Mouse (Mus musculus): ENCODE data around the gene Man1c1. TPM values are rescaled to one million over a fixed set of nuclear protein-coding genes. Genes with fewer than 3 reads are reported as not detected.
A peak's percentile ranks its signal among the peaks of the same experiment; 100 is the strongest.

The Man1c1 gene
- polyA plus RNA-seq, 1 experiment = 93.7 TPM

- H3K27ac ChIP-seq (ENCODE audit: insufficient read depth, low read depth, low read length) = peak overlapping the region; percentile 97
- H3K4me1 ChIP-seq (ENCODE audit: control insufficient read depth, insufficient read depth, low read length) = peaks cover 58% of the 10 kb centered on the region
- H3K4me3 ChIP-seq (ENCODE audit: insufficient read depth, low read length) = no peak overlapping the region
- TF ChIP-seq POLR2A (IDR thresholded peaks at IDR 0.05; ENCODE audit: borderline replicate concordance, low read depth, low read length) = no peak
- TF ChIP-seq CTCF (IDR thresholded peaks at IDR 0.05; ENCODE audit: low read depth, low read length) = no peak
Measured at GRCm38 (mm10) chr4:134589786-134590185, 114.3 kb downstream of the Man1c1 start.

GRCm38 (mm10) chr4:134588951-134589350 lies 115.1 kb downstream of the Man1c1 start:
- Histone ChIP-seq H3K4me3 (ENCODE audit: insufficient read depth, low read length) (no peak overlapping the region), H3K4me1 (ENCODE audit: control insufficient read depth, insufficient read depth, low read length) (peaks cover 63% of the 10 kb centered on the region), H3K27ac (ENCODE audit: insufficient read depth, low read depth, low read length) (peak overlapping the region; percentile 97)
- no peak for TF ChIP-seq CTCF (IDR thresholded peaks at IDR 0.05; ENCODE audit: low read depth, low read length)
- no peak for TF ChIP-seq POLR2A (IDR thresholded peaks at IDR 0.05; ENCODE audit: borderline replicate concordance, low read depth, low read length)

GRCm38 (mm10) chr4:134588287-134588686 lies 115.8 kb downstream of the Man1c1 start:
- TF ChIP-seq CTCF (IDR thresholded peaks at IDR 0.05; ENCODE audit: low read depth, low read length) = no peak
- TF ChIP-seq POLR2A (IDR thresholded peaks at IDR 0.05; ENCODE audit: borderline replicate concordance, low read depth, low read length) = no peak

GRCm38 (mm10) chr4:134587636-134588197 lies 116.4 kb downstream of the Man1c1 start:
- Histone ChIP-seq H3K27ac (ENCODE audit: insufficient read depth, low read depth, low read length) (peak overlapping the region; percentile 97), H3K4me3 (ENCODE audit: insufficient read depth, low read length) (no peak overlapping the region), H3K4me1 (ENCODE audit: control insufficient read depth, insufficient read depth, low read length) (peaks cover 66% of the 10 kb centered on the region)
- TF ChIP-seq CTCF (IDR thresholded peaks at IDR 0.05; ENCODE audit: low read depth, low read length) (no peak), POLR2A (IDR thresholded peaks at IDR 0.05; ENCODE audit: borderline replicate concordance, low read depth, low read length) (no peak)

More at GRCm38 (mm10) chr4:134588287-134588686, 115.8 kb downstream of the Man1c1 start:
- Histone ChIP-seq H3K4me1 (ENCODE audit: control insufficient read depth, insufficient read depth, low read length) (peaks cover 66% of the 10 kb centered on the region), H3K4me3 (ENCODE audit: insufficient read depth, low read length) (no peak overlapping the region), H3K27ac (ENCODE audit: insufficient read depth, low read depth, low read length) (peak overlapping the region; percentile 97)

- TF ChIP-seq CTCF (IDR thresholded peaks at IDR 0.05; ENCODE audit: low read depth, low read length) (no peak), POLR2A (IDR thresholded peaks at IDR 0.05; ENCODE audit: borderline replicate concordance, low read depth, low read length) (no peak)
- H3K4me3 ChIP-seq (ENCODE audit: insufficient read depth, low read length) = no peak overlapping the region
Measured at GRCm38 (mm10) chr4:134586631-134587030, 117.5 kb downstream of the Man1c1 start.

GRCm38 (mm10) chr4:134586126-134586525 lies 118.0 kb downstream of the Man1c1 start:
- TF ChIP-seq CTCF (IDR thresholded peaks at IDR 0.05; ENCODE audit: low read depth, low read length) (no peak), POLR2A (IDR thresholded peaks at IDR 0.05; ENCODE audit: borderline replicate concordance, low read depth, low read length) (no peak)
- no peak overlapping the region for H3K4me3 ChIP-seq (ENCODE audit: insufficient read depth, low read length)
- peak overlapping the region; percentile 97 for H3K27ac ChIP-seq (ENCODE audit: insufficient read depth, low read depth, low read length)
- peaks cover 60% of the 10 kb centered on the region for H3K4me1 ChIP-seq (ENCODE audit: control insufficient read depth, insufficient read depth, low read length)

More at GRCm38 (mm10) chr4:134586631-134587030, 117.5 kb downstream of the Man1c1 start:
- H3K27ac ChIP-seq (ENCODE audit: insufficient read depth, low read depth, low read length) = peak overlapping the region; percentile 97
- H3K4me1 ChIP-seq (ENCODE audit: control insufficient read depth, insufficient read depth, low read length) = peaks cover 65% of the 10 kb centered on the region

GRCm38 (mm10) chr4:134583513-134583912 lies 120.6 kb downstream of the Man1c1 start:
- TF ChIP-seq CTCF (IDR thresholded peaks at IDR 0.05; ENCODE audit: low read depth, low read length) = peak; percentile 55
- no peak for TF ChIP-seq POLR2A (IDR thresholded peaks at IDR 0.05; ENCODE audit: borderline replicate concordance, low read depth, low read length)
- H3K4me1 ChIP-seq (ENCODE audit: control insufficient read depth, insufficient read depth, low read length) = peaks cover 44% of the 10 kb centered on the region
- no peak overlapping the region for H3K4me3 ChIP-seq (ENCODE audit: insufficient read depth, low read length)
- no peak overlapping the region for H3K27ac ChIP-seq (ENCODE audit: insufficient read depth, low read depth, low read length)

- Histone ChIP-seq H3K4me1 (ENCODE audit: control insufficient read depth, insufficient read depth, low read length) (peaks cover 22% of the 10 kb centered on the region), H3K27ac (ENCODE audit: insufficient read depth, low read depth, low read length) (no peak overlapping the region), H3K4me3 (ENCODE audit: insufficient read depth, low read length) (no peak overlapping the region)
- TF ChIP-seq POLR2A (IDR thresholded peaks at IDR 0.05; ENCODE audit: borderline replicate concordance, low read depth, low read length) (no peak), CTCF (IDR thresholded peaks at IDR 0.05; ENCODE audit: low read depth, low read length) (no peak)
Measured at GRCm38 (mm10) chr4:134581365-134581764, 122.7 kb downstream of the Man1c1 start.

- H3K27ac ChIP-seq (ENCODE audit: insufficient read depth, low read depth, low read length) = no peak overlapping the region
- TF ChIP-seq CTCF (IDR thresholded peaks at IDR 0.05; ENCODE audit: low read depth, low read length) = no peak
- TF ChIP-seq POLR2A (IDR thresholded peaks at IDR 0.05; ENCODE audit: borderline replicate concordance, low read depth, low read length) = no peak
- H3K4me3 ChIP-seq (ENCODE audit: insufficient read depth, low read length) = no peak overlapping the region
- peaks cover 16% of the 10 kb centered on the region for H3K4me1 ChIP-seq (ENCODE audit: control insufficient read depth, insufficient read depth, low read length)
Measured at GRCm38 (mm10) chr4:134580351-134581148, 123.5 kb downstream of the Man1c1 start.

GRCm38 (mm10) chr4:134579620-134580019 lies 124.5 kb downstream of the Man1c1 start:
- TF ChIP-seq POLR2A (IDR thresholded peaks at IDR 0.05; ENCODE audit: borderline replicate concordance, low read depth, low read length) (no peak), CTCF (IDR thresholded peaks at IDR 0.05; ENCODE audit: low read depth, low read length) (no peak)
- Histone ChIP-seq H3K27ac (ENCODE audit: insufficient read depth, low read depth, low read length) (no peak overlapping the region), H3K4me3 (ENCODE audit: insufficient read depth, low read length) (no peak overlapping the region), H3K4me1 (ENCODE audit: control insufficient read depth, insufficient read depth, low read length) (peaks cover 9% of the 10 kb centered on the region; the same call in 1 of the 2 replicates)

Data from bone marrow macrophage, adult 2 months (primary cell).